Mouse (Mus musculus) gastrocnemius, adult 18-20 months (tissue): ENCODE measurements around the gene Phactr4. TPM values are rescaled to one million over a fixed set of nuclear protein-coding genes. Genes with fewer than 3 reads are reported as not detected.

ENCODE experiments used
- DNase-seq: peaks from one replicate; pipeline ENCODE4 v3.0.0; 2021; ENCODE audit warnings: low spot score
- total RNA-seq, 2 experiments: library from RNA; stranded (reverse); gene quantifications; 2 replicates each; pipeline ENCODE4 v1.2.3; 2021

Gene Phactr4
- total RNA-seq, 2 experiments from 2014 or later, result 12.8 to 13.7 TPM

DNA sequence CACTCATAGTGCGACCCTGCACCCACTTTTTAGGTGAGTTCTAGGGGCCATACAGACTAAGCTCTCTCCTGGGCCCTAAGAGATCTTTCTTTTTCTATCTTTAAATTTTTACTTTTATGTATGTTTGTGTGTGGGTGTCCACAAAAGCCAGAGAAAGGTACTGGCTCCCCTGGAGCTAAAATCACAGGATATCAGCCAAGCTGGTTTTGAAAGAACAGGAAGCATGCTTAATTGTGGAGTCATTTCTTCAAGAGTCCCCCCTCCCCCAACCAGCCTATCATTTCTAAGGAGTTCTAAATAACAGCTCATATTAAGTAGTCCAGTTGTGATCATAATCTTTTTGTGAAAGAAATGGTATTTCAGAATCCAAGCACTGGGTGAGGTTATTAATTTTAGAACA lies 48.5 kb downstream of the Phactr4 start:
- DNase-seq, result no peak

GRCm38 (mm10) chr4:132369953-132370750 lies 52.1 kb downstream of the Phactr4 start:
- no peak for DNase-seq

- peak; percentile 62 for DNase-seq
These were observed 54.6 kb downstream of the Phactr4 start for GRCm38 (mm10) chr4:132367480-132368201.

- no peak for DNase-seq
These were observed 56.7 kb downstream of the Phactr4 start for GRCm38 (mm10) chr4:132365450-132366060.

- no peak for DNase-seq
These were observed 58.8 kb downstream of the Phactr4 start for GRCm38 (mm10) chr4:132363487-132363886.

- DNase-seq, result no peak
These were observed 62.8 kb downstream of the Phactr4 start for GRCm38 (mm10) chr4:132359510-132359909.

DNA sequence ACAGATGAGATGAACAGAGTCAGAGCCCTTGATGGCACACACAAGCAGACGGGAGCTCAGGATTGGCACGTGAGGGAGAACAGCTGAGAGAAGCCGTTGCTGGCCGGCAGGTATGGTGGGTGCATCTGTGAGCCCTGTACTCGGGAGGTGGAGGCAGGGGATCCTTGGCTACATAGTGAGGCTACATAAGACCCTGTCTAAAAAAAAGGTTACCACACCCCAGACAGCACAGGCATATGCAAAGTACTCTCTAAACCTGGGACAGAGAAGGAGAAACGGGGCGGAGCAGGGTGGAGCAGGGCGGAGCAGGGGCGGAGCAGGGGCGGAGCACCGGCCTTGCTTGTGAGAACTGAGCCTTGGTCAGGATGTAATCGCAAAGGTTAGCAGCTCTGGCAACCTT lies 66.1 kb downstream of the Phactr4 start:
- DNase-seq, result no peak

DNA sequence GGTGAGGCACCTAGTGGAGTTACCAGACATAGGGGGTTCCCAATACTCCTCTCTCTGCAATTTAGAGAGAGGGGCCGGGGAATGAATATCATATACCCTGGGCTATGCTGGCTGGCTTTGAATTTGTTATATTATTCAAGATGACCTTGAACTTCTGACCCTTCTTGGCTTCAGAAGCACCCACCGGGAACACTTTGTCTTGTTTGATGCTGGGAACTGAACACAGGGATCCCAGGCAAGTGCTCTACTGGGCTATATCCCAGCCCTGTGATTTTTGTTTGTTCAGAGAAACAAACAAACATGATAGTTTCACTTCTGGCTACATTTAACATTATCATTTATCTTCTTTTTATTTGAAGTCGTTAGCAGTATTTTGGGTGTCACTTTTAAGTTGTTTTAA lies 66.9 kb downstream of the Phactr4 start:
- DNase-seq, result no peak

DNA sequence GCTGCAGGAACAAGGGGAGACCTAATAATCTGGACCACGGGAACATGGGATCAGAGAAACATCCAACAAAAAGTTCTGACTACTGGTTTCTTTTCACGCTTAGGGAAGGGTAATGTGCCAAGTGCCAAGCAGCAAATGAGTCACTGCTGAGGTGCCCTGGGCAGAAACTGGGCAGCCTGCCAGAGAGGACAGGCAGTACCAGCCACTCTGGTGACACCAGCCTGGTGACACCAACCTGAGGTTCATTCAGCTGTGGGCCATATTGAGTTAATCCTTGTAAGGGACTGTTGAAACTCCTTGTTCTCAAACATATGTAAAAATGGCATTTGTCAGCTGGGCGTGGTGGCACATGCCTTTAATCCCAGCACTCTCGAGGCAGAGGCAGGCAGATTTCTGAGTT lies 67.7 kb downstream of the Phactr4 start:
- DNase-seq, result no peak

GRCm38 (mm10) chr4:132353481-132353885 lies 68.8 kb downstream of the Phactr4 start, which contains the start of gene Rcc1:
Gene Rcc1, minus strand, starts transcription at chr4:132353605.
- DNase-seq, result peak; percentile 92

- no peak for DNase-seq
These were observed 69.5 kb downstream of the Phactr4 start for GRCm38 (mm10) chr4:132352739-132353138.

DNA sequence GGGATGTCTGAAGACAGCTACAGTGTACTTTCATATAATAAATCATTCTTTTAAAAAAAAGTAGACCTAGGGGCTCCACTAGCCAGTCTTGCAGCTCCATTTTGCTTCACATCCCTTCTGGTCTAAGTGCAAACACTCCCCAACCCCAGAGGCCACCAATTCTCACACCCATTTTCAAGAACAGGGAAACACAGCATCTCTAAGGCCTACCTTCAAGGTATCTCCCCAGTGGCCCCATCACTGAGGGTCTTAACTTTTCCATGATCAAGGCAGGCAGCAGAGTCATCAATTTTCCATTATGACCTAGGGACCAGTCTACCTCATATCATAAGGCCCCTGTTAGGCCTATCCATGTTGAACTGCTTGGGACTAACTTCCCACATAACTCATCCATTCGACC lies 70.9 kb downstream of the Phactr4 start:
- no peak for DNase-seq

GRCm38 (mm10) chr4:132350854-132351253 lies 71.4 kb downstream of the Phactr4 start:
- no peak for DNase-seq

DNA sequence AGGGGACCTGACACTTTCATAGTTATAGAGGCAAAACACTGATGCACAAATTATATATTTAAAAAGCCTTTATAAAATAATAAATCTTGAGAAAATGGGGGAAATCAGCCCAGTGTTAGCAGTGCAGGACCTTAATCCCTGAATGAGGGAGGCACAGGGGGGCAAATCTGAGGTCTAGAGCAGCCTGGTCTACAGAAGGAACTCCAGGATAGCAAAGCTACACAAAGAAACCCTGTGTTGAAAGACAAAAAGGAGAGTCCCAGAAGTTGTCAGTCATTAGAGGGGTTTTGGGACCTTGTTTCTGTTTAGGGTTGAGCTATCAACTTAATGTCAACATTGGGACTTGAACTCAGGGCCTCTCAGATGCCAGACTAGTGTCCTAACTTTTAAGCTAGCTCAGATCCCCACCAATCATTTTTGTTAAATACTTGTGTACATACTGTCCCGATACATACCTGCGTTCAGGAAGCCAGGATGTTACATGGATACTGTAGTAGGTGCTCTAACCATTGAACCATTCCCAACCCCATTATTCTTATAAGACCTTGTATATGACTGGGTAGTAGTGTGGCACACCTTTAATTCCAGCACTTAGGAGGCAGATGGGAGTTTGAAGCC lies 72.1 kb downstream of the Phactr4 start:
- DNase-seq, result no peak

DNA sequence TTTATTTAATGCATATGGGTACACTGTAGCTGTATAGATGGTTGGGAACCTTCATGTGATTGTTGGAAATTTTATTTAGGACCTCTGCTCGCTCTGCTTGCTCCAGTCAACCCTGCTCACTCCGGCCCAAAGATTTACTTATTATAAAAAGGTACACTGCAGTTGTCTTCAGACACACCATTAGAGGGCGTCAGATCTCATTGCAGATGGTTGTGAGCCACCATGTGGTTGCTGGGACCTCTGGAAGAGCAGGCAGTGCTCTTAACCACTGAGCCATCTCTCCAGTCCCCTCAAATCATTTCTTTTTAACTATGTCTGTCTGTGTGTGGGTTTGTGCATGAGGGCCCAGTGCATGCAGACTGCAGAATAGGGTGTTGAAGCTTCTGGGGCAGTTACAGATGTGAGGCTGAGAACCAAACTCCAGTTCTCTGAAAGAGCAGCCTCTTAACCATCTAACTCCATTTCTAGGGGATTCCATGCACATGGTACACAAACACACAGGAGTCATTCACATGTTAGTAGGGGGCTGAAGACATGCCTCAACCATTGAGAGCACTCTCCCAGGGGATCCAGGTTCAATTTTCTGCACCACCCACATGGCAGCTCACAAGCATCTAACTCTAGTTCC lies 72.7 kb downstream of the Phactr4 start:
- DNase-seq, result no peak

DNA sequence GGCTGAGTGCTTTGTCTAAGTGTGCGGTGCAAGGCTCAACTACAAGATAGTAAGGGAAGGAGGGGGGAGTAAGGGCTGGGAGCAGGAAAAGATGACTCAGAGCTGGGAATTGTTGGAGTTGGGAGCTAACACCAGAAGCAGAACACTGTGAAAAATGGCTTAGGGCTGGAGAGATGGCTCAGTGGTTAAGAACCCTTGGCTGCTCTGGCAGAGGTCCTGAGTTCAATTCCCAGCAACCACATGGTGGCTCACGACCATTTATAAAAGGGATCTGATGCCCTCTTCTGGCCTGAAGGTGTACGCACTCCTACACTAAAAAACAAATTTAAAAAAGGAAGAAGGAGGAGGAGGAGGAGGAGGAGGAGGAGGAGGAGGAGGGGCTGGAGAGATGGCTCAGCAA lies 75.6 kb downstream of the Phactr4 start:
- DNase-seq, result no peak

DNA sequence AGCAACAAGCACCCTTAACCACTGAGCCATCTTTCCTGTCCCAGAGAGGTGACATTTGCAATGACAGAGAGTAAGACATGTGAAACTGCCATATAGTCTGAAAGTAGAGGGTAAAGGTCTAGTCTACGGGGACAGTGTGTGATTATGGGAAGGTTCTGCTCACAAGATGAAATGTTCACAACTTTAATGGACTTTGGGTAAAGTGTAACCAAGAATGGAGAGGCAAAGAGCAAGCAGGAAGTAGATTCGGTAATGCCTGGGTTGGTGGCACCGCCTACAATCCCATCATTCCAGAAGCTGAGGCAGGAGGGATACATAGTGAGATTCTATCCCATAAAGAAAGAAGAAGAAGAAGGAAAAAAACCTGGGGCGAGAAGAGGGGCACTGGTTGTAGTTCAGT lies 76.0 kb downstream of the Phactr4 start:
- no peak for DNase-seq

DNA sequence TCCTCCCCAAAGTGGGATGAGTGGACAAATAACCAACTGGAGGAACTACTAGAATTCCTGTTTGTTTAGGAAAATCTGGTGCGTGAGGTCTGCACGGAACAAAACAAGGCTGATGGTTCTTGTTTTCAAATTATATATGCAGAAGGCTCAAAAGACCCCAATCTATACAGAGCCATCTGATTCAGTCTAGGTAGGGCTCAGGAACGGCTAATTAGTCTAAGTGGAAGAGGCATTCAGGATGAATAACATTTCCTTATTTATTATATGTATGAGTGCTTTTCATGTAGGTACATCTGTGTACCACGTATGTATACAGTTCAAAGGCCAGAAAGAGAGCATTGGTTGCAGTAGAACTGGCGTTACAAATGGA lies 76.5 kb downstream of the Phactr4 start:
- no peak for DNase-seq

DNA sequence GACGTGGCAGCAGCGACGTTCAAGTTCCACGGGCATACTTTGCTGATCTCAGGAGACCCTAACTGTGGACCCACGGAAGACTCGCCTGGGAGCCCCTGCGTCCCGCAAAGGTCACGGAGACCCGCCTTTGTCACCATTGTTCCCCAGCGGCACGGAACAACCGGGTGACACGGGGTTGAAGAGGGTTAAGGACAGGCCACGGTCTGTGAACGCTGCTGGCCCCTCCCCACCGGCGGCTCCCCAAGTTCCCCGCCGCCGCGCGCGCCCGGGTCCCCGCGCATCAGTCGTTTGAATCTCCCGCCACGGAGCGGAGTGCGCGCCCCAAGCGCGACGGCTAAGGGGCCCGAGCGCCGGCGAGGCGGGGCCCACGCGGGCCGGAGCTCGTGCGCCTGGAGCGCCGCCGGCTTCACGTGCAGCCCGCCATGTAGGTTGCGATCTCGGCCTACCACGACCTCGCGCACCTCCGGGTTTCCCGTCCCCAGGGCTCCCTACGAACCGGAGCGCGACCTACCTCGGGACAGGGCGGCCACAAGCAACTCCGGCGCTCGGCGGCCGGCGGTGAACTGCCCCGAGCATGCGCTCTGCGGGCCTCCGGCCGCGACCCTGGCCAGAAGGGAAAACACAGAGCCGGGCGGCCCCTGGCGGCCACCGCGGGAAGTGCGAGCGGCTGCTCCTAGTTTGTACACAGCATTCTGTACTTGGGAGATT lies 77.0 kb downstream of the Phactr4 start:
- peak; percentile 95 for DNase-seq

GRCm38 (mm10) chr4:132344403-132345134 lies 77.7 kb downstream of the Phactr4 start:
- no peak for DNase-seq
